Mouse (Mus musculus) limb, embryonic 14.5 days (tissue): ENCODE data around the gene 2410131K14Rik. TPM values are rescaled to one million over a fixed set of nuclear protein-coding genes. Genes with fewer than 3 reads are reported as not detected.

Experiments used
- ATAC-seq: fragments of 200-750 bp; cut with Nextera tagmentation; 2 replicates; pipeline ENCODE4 v1.8.0; 2017; ENCODE audit warnings: low read depth, moderate number of reproducible peaks, moderate TSS enrichment; ENCODE audit not compliant: low FRiP score
- DNase-seq: peaks from one replicate; pipeline ENCODE4 v3.0.0-alpha.2; 2015; ENCODE audit warnings: low spot score
- H3K27ac ChIP-seq: fragments of 300-500 bp; sonication (generic); replicated peaks from 2 replicates; pipeline ENCODE4 v1.5.1; 2014; ENCODE audit warnings: low read depth, mild to moderate bottlenecking, low read length, moderate library complexity, mixed read lengths
- H3K27me3 ChIP-seq: fragments of 300-500 bp; sonication (generic); 2 replicates; pipeline ENCODE4 v1.6.1; 2014; ENCODE audit warnings: low read length, mixed read lengths; ENCODE audit not compliant: control insufficient read depth, insufficient read depth
- H3K36me3 ChIP-seq: fragments of 300-500 bp; sonication (generic); 2 replicates; pipeline ENCODE4 v1.6.1; 2014; ENCODE audit warnings: mild to moderate bottlenecking, low read length, moderate library complexity, mixed read lengths; ENCODE audit not compliant: control insufficient read depth, insufficient read depth
- H3K4me1 ChIP-seq: fragments of 300-500 bp; sonication (generic); 2 replicates; pipeline ENCODE4 v1.6.1; 2014; ENCODE audit warnings: antibody characterized with exemption, low read length, mixed read lengths; ENCODE audit not compliant: control insufficient read depth, insufficient read depth
- H3K4me2 ChIP-seq: fragments of 300-500 bp; sonication (generic); replicated peaks from 2 replicates; pipeline ENCODE4 v1.6.1; 2014; ENCODE audit warnings: low read depth, mild to moderate bottlenecking, low read length, moderate library complexity; ENCODE audit not compliant: severe bottlenecking
- H3K4me3 ChIP-seq: fragments of 300-500 bp; sonication (generic); replicated peaks from 2 replicates; pipeline ENCODE4 v1.5.1; 2014; ENCODE audit warnings: low read length
- H3K9ac ChIP-seq: fragments of 300-500 bp; sonication (generic); 2 replicates; pipeline ENCODE4 v1.6.1; 2014; ENCODE audit warnings: mild to moderate bottlenecking, low read depth, low read length, moderate library complexity; ENCODE audit not compliant: severe bottlenecking
- H3K9me3 ChIP-seq: fragments of 300-500 bp; sonication (generic); 2 replicates; pipeline ENCODE4 v1.6.1; 2016; ENCODE audit warnings: low read length; ENCODE audit not compliant: control insufficient read depth
- POLR2A ChIP-seq: fragments of 200-500 bp; IDR thresholded peaks from 2 replicates; pipeline ENCODE4 v1.8.0; 2012; ENCODE audit warnings: inconsistent platforms, mild to moderate bottlenecking, moderate library complexity, borderline replicate concordance; ENCODE audit not compliant: insufficient read depth, insufficient read length; ENCODE audit errors: extremely low read depth
- WGBS: fragments of 180-500 bp; shearing (Covaris S2); extraction: QIAGEN DNeasy Blood & Tissue Kit; methylation state at CpG from one replicate; pipeline ENCODE4 v1.1.7; 2014; 5-methylcytosine and 5-hydroxymethylcytosine counted together
- polyA plus RNA-seq, 2 experiments: library from polyadenylated mRNA; depleted of rRNA in 1 of 2; stranded (reverse) in 1 of 2; unstranded in 1 of 2; fragments of >200 nt; fragmentation: Nextera tagmentation in 1 of 2; extraction: Ambion mirVana in 1 of 2; gene quantifications; 2 replicates each; pipeline versions ENCODE4 v1.2.1 to v1.2.3; 2012 to 2014

Gene 2410131K14Rik
- polyA plus RNA-seq, 2 experiments = 10.4 to 13.8 TPM

DNA sequence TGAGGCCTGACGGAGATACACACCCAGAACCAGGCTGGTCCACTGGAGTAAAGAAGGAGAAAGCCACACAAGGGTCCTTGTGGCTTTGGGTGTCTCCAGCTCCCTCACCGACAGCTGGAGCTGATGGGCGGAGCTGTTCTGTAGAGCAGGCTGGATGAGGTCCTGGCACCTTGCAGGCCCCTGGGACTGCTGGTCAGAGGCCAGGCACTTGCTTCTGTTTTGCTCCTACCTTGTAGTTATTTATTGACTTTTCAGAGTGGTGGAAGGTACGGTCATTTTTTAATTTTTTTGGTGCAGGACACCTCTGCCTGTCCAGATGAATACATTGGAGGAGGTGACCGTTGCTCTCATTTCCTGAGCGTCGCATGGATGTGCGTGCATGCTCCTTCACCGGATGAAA is 16.2 kb downstream of the 2410131K14Rik start:
- H3K9me3 ChIP-seq = no peaks in the 10 kb centered on the region
- peaks cover 68% of the 10 kb centered on the region for H3K36me3 ChIP-seq
- DNase-seq (no peak), ATAC-seq (no peak)
- H3K4me3 ChIP-seq = no peak overlapping the region
- no peak for TF ChIP-seq POLR2A
- H3K27ac ChIP-seq = no peak overlapping the region
- WGBS = 94% methylated on average over 9 of the region's 9 CpGs
- no peak overlapping the region for H3K9ac ChIP-seq
- no peaks in the 10 kb centered on the region for H3K27me3 ChIP-seq
- no peaks in the 10 kb centered on the region for H3K4me1 ChIP-seq
- H3K4me2 ChIP-seq = no peak overlapping the region

GRCm38 (mm10) chr5:118262418-118262817 is 17.4 kb downstream of the 2410131K14Rik start:
- H3K4me3 ChIP-seq = no peak overlapping the region
- no peak overlapping the region for H3K4me2 ChIP-seq
- H3K9ac ChIP-seq = no peak overlapping the region
- no peaks in the 10 kb centered on the region for H3K4me1 ChIP-seq
- DNase-seq = no peak
- H3K27me3 ChIP-seq = no peaks in the 10 kb centered on the region
- ATAC-seq = no peak
- no peak overlapping the region for H3K27ac ChIP-seq
- WGBS = 84% methylated on average over 8 of the region's 8 CpGs
- no peaks in the 10 kb centered on the region for H3K9me3 ChIP-seq
- H3K36me3 ChIP-seq = peaks cover 55% of the 10 kb centered on the region
- no peak for TF ChIP-seq POLR2A

DNA sequence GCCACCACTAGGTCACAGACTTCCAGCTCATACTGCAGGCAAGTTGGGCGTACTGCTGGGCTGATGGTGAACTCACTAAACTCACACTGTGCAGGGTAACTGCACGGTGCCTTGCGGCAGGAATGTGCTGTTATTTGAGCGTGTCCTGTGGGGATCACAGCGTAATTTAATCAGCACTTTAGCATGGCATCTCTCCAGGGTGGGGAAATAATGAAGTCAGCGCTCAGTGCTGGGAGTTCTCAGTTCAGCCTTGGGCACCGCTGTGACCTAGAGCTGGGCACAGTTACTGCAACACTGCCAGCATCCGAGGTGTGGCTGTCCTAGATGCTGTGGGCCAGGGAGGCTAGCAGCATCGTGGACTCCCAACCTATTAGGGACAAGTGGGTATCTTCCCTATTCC is 19.3 kb downstream of the 2410131K14Rik start:
- no peak overlapping the region for H3K9ac ChIP-seq
- ATAC-seq (no peak), DNase-seq (no peak)
- H3K4me3 ChIP-seq = no peak overlapping the region
- no peak overlapping the region for H3K4me2 ChIP-seq
- no peak for TF ChIP-seq POLR2A
- no peaks in the 10 kb centered on the region for H3K27me3 ChIP-seq
- whole genome bisulfite sequencing = 69% methylated on average over 9 of the region's 9 CpGs
- peaks cover 37% of the 10 kb centered on the region for H3K36me3 ChIP-seq
- H3K4me1 ChIP-seq = no peaks in the 10 kb centered on the region
- H3K9me3 ChIP-seq = no peaks in the 10 kb centered on the region
- H3K27ac ChIP-seq = no peak overlapping the region

GRCm38 (mm10) chr5:118265366-118265765 is 20.3 kb downstream of the 2410131K14Rik start:
- Histone ChIP-seq H3K9ac (no peak overlapping the region), H3K4me1 (no peaks in the 10 kb centered on the region), H3K9me3 (no peaks in the 10 kb centered on the region), H3K27ac (no peak overlapping the region), H3K4me3 (no peak overlapping the region), H3K4me2 (no peak overlapping the region), H3K27me3 (no peaks in the 10 kb centered on the region), H3K36me3 (peaks cover 29% of the 10 kb centered on the region)
- no peak for ATAC-seq
- DNase-seq = no peak
- WGBS = 75% methylated on average over 5 of the region's 5 CpGs
- no peak for TF ChIP-seq POLR2A

DNA sequence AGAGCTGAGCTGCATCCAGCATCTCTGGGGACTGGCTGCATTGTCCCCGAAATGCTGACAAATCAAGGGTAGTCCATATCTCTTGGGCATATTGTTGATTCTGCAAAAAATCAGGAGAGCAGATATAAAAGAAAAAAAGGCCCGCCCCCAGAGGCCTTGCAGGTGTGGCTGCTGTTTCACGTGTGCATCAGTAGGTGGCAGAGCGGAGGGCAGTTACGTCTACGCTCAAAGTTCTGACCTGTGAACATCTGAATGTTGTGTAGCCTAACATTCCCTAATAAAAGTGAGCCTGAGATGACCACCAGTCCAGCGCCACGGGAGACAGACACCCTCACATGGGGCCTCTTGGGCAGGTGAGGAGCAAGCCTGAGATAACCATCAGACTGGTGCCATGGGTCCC is 21.3 kb downstream of the 2410131K14Rik start:
- Histone ChIP-seq H3K27ac (no peak overlapping the region), H3K4me1 (peaks cover 3% of the 10 kb centered on the region; the same call in 1 of the 2 replicates), H3K27me3 (no peaks in the 10 kb centered on the region), H3K4me3 (no peak overlapping the region), H3K36me3 (peaks cover 21% of the 10 kb centered on the region), H3K9me3 (no peaks in the 10 kb centered on the region), H3K9ac (no peak overlapping the region), H3K4me2 (no peak overlapping the region)
- no peak for DNase-seq
- TF ChIP-seq POLR2A = no peak
- 39% methylated on average over 8 of the region's 8 CpGs for WGBS
- ATAC-seq = no peak

- ATAC-seq = peak; percentile 85
- no peak overlapping the region for H3K27ac ChIP-seq
- WGBS = 1% methylated on average over 13 of the region's 13 CpGs
- H3K4me3 ChIP-seq = no peak overlapping the region
- no peak for TF ChIP-seq POLR2A
- DNase-seq = peak; percentile 80
- H3K9ac ChIP-seq = no peak overlapping the region
- H3K9me3 ChIP-seq = no peaks in the 10 kb centered on the region
- H3K36me3 ChIP-seq = no peaks in the 10 kb centered on the region
- H3K4me2 ChIP-seq = peak overlapping the region; percentile 34
- peaks cover 4% of the 10 kb centered on the region; the same call in 1 of the 2 replicates for H3K27me3 ChIP-seq
- peaks cover 13% of the 10 kb centered on the region; the same call in 1 of the 2 replicates for H3K4me1 ChIP-seq
Measured at GRCm38 (mm10) chr5:118268987-118269386, 24.0 kb downstream of the 2410131K14Rik start.
